Mouse (Mus musculus) kidney, postnatal 4 days (tissue): ENCODE data around the gene Pdcd10.

Source experiments
- DNase-seq, 2 experiments: peaks; one replicate each; pipeline ENCODE4 v3.0.0; 2021; ENCODE audit warnings: mixed read lengths in 2 of 2

Gene Pdcd10

GRCm38 (mm10) chr3:75556695-75557291, at the start of gene Pdcd10:
Pdcd10 (minus strand) TSS chr3:75556856.
- DNase-seq: peak; percentile 100

DNA sequence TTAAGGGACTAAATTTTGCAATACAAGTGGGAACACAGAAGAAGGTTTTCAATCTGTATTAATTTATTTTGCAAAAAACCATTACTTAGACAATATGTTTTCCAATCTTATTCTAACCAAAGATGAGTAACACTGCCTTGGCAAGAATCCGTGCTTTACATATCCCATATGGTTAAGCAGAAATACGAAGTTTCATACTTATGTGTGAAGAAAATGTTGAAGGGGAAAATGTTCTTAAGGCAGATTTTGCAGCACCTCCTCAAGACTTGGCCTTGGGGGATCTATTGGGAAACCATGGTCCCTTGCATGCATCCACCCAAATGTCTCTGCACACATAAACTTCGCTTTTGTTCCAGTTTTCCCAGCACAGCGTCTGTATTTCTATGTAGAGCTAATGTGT, 28.2 kb upstream of the Pdcd10 start:
- no peak for DNase-seq

GRCm38 (mm10) chr3:75583293-75583692, 26.6 kb upstream of the Pdcd10 start:
- DNase-seq: no peak

- peak; percentile 17 to 24 for DNase-seq
Measured at GRCm38 (mm10) chr3:75579352-75579751, 22.7 kb upstream of the Pdcd10 start.

- no peak for DNase-seq
Measured at GRCm38 (mm10) chr3:75575582-75575981, 18.9 kb upstream of the Pdcd10 start.

DNA sequence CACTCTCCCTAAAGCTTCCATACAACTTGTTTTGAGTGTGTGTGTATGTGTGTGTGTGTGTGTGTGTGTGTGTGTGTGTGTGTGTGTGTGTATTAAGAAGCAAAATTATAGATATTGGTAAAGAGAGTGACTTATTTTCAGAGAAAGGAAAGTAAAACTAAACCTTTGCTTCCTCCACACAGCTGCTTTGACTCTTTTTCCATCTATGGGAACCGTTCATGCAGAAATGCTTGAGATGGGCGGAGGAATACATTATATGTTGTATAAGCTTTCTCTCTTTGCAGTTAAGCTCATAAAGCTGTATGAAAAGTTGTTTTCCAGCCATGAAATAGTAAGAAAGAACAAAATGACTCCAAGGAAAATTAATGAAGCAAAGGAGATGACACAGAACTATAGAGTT, 17.4 kb upstream of the Pdcd10 start:
- DNase-seq: no peak

GRCm38 (mm10) chr3:75557292-75557691, 636 bp upstream of the Pdcd10 start, which contains the start of gene Serpini1:
Serpini1 (plus strand) TSS chr3:75557547.
- peak; percentile 87 to 92 for DNase-seq

DNA sequence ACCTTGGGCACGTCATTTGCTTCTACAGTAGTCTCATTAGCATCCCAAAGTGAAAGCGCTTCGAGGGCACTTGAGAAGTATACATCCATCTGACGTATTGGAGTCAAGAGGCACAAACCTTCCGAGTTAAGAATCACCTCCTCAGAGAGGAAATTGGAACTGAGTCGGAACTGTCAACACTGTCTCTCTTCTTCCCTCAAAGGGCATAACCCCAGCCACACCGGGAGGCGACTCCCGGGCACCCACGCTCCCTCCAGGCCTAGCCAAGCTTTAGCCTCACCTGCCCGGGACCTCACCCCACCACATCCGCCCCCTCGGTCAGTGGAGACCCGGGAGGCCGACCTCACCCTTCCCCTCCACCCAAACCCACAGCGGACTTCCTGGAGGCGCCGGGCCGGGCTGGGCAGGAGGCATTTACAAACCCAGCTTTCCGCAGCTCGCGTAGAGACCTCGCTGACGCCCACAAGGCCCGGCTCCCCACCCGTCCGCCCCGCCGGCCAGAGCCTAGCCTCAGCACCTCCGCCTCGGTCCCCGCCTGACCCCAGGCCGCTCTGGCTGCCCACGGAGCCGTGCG, 448 bp downstream of the Pdcd10 start:
- DNase-seq: no peak

- DNase-seq: no peak
Measured at GRCm38 (mm10) chr3:75551248-75551647, 5.4 kb downstream of the Pdcd10 start.

- no peak for DNase-seq
Measured at GRCm38 (mm10) chr3:75544287-75544686, 12.4 kb downstream of the Pdcd10 start.

- peak; percentile 13 to 19 for DNase-seq
Measured at GRCm38 (mm10) chr3:75542852-75543251, 13.8 kb downstream of the Pdcd10 start.

DNA sequence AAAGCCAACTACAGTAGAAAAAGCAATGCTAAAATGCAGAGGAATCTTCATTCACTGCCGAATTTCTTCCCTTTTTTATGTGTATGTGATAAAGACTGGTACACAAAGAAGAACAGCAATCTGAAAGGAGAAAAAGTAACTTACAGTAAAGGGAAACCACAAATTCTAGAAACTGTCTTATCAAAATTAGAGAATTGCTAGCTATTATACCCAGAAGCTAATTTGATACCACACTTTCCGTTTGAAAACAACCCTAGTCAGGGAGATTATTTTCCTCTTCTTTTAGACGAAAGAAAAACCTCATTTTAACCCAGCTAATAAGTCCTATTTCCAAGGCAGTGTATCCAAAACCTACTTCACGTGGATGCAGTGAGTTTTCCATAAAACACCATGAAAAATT, 15.4 kb downstream of the Pdcd10 start:
- no peak for DNase-seq

GRCm38 (mm10) chr3:75534045-75534834, 22.4 kb downstream of the Pdcd10 start:
- DNase-seq: no peak

- no peak for DNase-seq
Measured at GRCm38 (mm10) chr3:75531074-75531473, 25.6 kb downstream of the Pdcd10 start.

DNA sequence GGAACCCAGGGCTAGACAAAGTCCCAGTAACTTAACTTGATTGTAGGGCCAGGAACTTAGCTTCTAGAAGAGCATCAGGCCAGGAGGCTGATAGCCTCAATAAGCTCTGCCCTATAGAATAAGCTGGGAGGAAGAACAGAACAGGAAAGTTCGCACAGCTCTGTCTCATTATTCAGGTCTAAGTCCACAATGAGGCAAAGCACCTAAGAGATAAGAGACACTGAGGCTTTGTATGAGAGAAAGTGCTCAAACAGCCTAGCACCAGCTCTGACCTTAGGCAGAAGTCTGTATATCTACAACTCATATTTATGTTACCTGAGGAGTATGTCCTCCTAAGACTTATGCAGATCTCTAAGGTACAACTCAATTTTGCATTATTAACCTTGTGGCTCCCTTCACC, 34.1 kb downstream of the Pdcd10 start:
- no peak for DNase-seq

- DNase-seq: no peak
Measured at GRCm38 (mm10) chr3:75521314-75521713, 35.3 kb downstream of the Pdcd10 start.

- peak; percentile 69 to 70 for DNase-seq
Measured at GRCm38 (mm10) chr3:75517631-75518250, 38.9 kb downstream of the Pdcd10 start.

- no peak for DNase-seq
Measured at GRCm38 (mm10) chr3:75498961-75499960, 57.4 kb downstream of the Pdcd10 start.

DNA sequence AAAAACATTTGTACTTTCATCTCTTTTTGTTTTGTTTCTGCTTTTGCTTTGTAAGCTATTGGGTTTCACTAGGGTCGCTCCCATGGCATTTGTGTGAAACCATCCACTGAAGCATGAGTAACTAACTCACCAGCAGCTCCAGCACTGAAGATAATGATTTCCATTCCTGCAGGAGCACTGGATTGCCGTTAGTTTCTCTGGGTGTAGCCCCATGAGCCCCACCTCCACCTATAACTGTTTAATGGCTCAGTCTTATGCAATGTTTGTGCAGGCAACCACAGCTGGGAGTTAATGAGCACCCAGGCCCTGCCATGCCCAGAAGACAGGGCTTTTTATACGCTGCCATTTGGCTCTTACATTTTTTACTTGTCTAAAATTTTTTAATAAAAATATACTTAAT, 63.7 kb downstream of the Pdcd10 start:
- DNase-seq: peak in 1 of 2 experiments; percentile 1

- DNase-seq: no peak
Measured at GRCm38 (mm10) chr3:75482056-75482455, 74.6 kb downstream of the Pdcd10 start, which contains the start of gene Wdr49. Wdr49 (minus strand) TSS chr3:75482156.

DNA sequence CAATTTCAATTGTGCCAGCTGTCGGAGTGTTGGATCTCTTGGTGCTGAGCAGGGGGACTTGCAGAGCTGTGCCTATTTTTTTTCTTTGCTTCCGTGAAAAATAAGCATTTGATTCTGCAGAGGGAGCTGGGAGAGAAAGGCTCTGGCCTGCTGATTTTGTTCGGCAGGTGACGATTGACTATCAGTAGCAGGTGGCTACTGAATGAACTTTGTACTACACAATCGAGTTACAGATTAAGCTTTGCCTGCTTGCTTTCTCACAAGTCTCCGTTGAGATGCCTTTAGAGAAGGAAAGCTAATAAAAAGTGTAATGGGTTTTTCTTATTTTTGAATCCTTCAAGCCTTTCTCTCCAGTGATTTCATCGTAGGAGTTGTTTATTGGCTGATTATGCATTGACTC, 81.5 kb downstream of the Pdcd10 start:
- no peak for DNase-seq

- no peak for DNase-seq
Measured at GRCm38 (mm10) chr3:75474657-75475056, 82.0 kb downstream of the Pdcd10 start.
